Mouse (Mus musculus) CH12.LX (cell line): Measurements from ENCODE around the gene Apol7b.

Experiments
- CTCF ChIP-seq, 2 experiments: IDR thresholded peaks in 1 of 2; conservative IDR thresholded peaks in 1 of 2; 2 replicates each; pipeline ENCODE4 v1.5.1; 2011 to 2012; ENCODE audit warnings: low read depth in 2 of 2, low read length in 2 of 2, improper control_type of control experiment in 1 of 2, inconsistent platforms in 1 of 2, mild to moderate bottlenecking in 1 of 2, moderate library complexity in 1 of 2
- GABPA ChIP-seq: IDR thresholded peaks from 2 replicates; pipeline ENCODE4 v1.6.1; 2012; ENCODE audit warnings: low read depth, low read length, improper control_type of control experiment, inconsistent platforms; ENCODE audit not compliant: insufficient replicate concordance
- MEF2A ChIP-seq: IDR thresholded peaks from 2 replicates; pipeline ENCODE4 v1.6.1; 2014; ENCODE audit warnings: low read depth, mild to moderate bottlenecking, inconsistent platforms, low read length, improper control_type of control experiment, borderline replicate concordance
- ZNF384 ChIP-seq: IDR thresholded peaks from 2 replicates; pipeline ENCODE4 v1.6.1; 2012; ENCODE audit warnings: low read depth, low read length, improper control_type of control experiment, inconsistent platforms

DNA sequence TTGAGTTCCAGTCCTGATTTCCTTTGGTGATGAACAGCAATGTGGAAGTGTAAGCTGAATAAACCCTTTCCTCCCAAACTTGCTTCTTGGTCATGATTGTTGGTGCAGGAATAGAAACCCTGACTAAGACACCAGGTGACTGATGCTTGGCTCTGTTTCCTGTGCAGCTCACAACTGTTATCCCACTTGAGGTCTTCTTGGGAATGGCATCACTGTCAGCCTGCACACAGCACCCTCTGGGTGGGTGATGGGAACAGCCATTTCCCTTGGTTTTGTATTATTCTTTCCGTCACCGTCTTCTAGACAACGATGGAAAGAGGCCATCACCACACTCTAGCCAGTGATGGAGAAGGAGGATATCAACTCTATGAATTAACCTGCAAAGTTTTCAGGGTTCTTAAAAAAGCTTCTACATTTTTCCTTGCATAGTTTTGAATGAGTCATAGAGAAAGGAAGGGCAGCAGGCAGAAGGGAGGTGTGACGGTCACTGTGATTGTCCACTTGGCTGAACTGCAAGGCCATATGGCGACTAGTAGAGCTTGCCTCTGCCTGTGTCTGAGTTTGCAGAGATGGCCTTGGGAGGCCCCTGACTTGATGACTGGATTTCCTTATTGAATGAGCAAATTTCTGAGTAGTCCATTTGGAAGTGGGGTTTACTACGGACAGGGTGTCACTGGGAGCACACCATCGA is 62.8 kb downstream of the Apol7b start:
- TF ChIP-seq ZNF384 (no peak), GABPA (no peak), CTCF (conservative IDR thresholded peaks at IDR 0.05 in 1 of 2, IDR thresholded peaks at IDR 0.05 in 1 of 2; ENCODE audit: low read depth in 2 of 2, low read length in 2 of 2) (no peak), MEF2A (no peak)
